Mouse (Mus musculus): ENCODE results near the gene Snapc2. TPM values are rescaled to one million over a fixed set of nuclear protein-coding genes. Genes with fewer than 3 reads are reported as not detected.

Snapc2 gene
- polyA plus RNA-seq, 1 experiment from 2014 or later: 33.8 TPM

DNA sequence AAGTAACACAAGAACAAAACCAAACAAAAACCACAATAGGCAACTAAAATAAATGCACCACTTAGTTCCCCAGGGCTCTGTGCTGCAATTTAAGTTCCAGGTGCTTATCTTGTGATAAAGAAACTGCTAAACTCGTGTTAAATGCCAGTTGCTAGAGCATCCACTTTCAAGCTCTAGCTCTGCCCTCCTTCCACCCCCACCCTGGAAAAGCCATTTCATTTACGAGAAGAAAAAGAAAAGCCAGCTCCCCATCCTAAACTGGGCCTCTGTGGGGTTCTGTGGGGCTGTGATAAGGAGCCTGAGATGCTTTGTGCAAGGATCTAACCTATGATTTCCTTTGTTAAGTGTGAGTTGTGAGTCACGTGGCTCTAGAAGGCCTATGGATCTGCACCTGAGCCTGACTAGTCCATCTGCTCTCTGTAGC lies 51.3 kb downstream of the Snapc2 start:
- Histone ChIP-seq H3K9me3 (ENCODE audit: control insufficient read depth, low read length) (no peaks in the 10 kb centered on the region), H3K9ac (ENCODE audit: low read length) (no peak overlapping the region), H3K4me2 (replicated peaks; ENCODE audit: low read depth) (no peak overlapping the region), H3K36me3 (ENCODE audit: control insufficient read depth, insufficient read depth, low read length) (peaks cover 25% of the 10 kb centered on the region), H3K27me3 (ENCODE audit: control insufficient read depth, insufficient read depth, low read length) (no peaks in the 10 kb centered on the region), H3K4me1 (replicated peaks; ENCODE audit: control insufficient read depth, insufficient read depth) (no peaks in the 10 kb centered on the region), H3K27ac (replicated peaks) (no peak overlapping the region), H3K4me3 (ENCODE audit: low read depth, low read length) (no peak overlapping the region)
- DNase-seq (ENCODE audit: low spot score) (no peak), ATAC-seq (ENCODE audit: low FRiP score, low TSS enrichment) (no peak)
- WGBS: 78% methylated on average over 3 of the region's 3 CpGs
- TF ChIP-seq EP300 (optimal IDR thresholded peaks at IDR 0.05) (no peak), CTCF (IDR thresholded peaks at IDR 0.05; ENCODE audit: low read depth) (no peak)

Other genes with a start within 250 kb of the Snapc2 start
- 0.45 and 0.50 TPM in 2 replicates for gene Cd209f, start 147.2 kb upstream of the Snapc2 start, polyA plus RNA-seq (2015; fragmentation: Nextera tagmentation; extraction: Ambion mirVana)
- gene Cd209g, start 119.0 kb upstream of the Snapc2 start, polyA plus RNA-seq (2015; fragmentation: Nextera tagmentation; extraction: Ambion mirVana): 0.12 TPM in 1 of 2 replicates, not detected in the other
- gene Evi5l, start 86.5 kb upstream of the Snapc2 start, polyA plus RNA-seq (2015; fragmentation: Nextera tagmentation; extraction: Ambion mirVana): 10.6 and 11.0 TPM in 2 replicates
- gene Prr36, start 35.6 kb upstream of the Snapc2 start, polyA plus RNA-seq (2015; fragmentation: Nextera tagmentation; extraction: Ambion mirVana): 0.52 and 0.90 TPM in 2 replicates
- 9.8 and 10.6 TPM in 2 replicates for gene Lrrc8e, start 26.3 kb upstream of the Snapc2 start, polyA plus RNA-seq (2015; fragmentation: Nextera tagmentation; extraction: Ambion mirVana)
- 15.7 and 19.8 TPM in 2 replicates for gene Map2k7, start 14.3 kb upstream of the Snapc2 start, polyA plus RNA-seq (2015; fragmentation: Nextera tagmentation; extraction: Ambion mirVana)
- 0.42 and 0.56 TPM in 2 replicates for gene Gm49320, start 14.2 kb upstream of the Snapc2 start, polyA plus RNA-seq (2015; fragmentation: Nextera tagmentation; extraction: Ambion mirVana)
- gene Tgfbr3l, start 4.9 kb upstream of the Snapc2 start, polyA plus RNA-seq (2015; fragmentation: Nextera tagmentation; extraction: Ambion mirVana): 1.1 and 1.7 TPM in 2 replicates
- 43.9 and 53.1 TPM in 2 replicates for gene Ctxn1, start 6.2 kb downstream of the Snapc2 start, polyA plus RNA-seq (2015; fragmentation: Nextera tagmentation; extraction: Ambion mirVana)
- gene Timm44, start 22.8 kb downstream of the Snapc2 start, polyA plus RNA-seq (2015; fragmentation: Nextera tagmentation; extraction: Ambion mirVana): 37.8 and 38.4 TPM in 2 replicates
- 4.4 and 5.3 TPM in 2 replicates for gene Ccl25, start 72.1 kb downstream of the Snapc2 start, polyA plus RNA-seq (2015; fragmentation: Nextera tagmentation; extraction: Ambion mirVana)
- 80.2 and 88.6 TPM in 2 replicates for gene Elavl1, start 72.3 kb downstream of the Snapc2 start, polyA plus RNA-seq (2015; fragmentation: Nextera tagmentation; extraction: Ambion mirVana)
- 22.6 and 25.9 TPM in 2 replicates for gene Cers4, start 239.9 kb downstream of the Snapc2 start, polyA plus RNA-seq (2015; fragmentation: Nextera tagmentation; extraction: Ambion mirVana)

Measured in stomach, postnatal 0 days (tissue).